Mouse (Mus musculus) erythroid progenitor cell, adult 5-6 weeks (primary cell): ENCODE measurements around the gene St6galnac4. TPM values are rescaled to one million over a fixed set of nuclear protein-coding genes. Genes with fewer than 3 reads are reported as not detected.

Source experiments
- ATAC-seq: replicated peaks from 2 replicates; pipeline ENCODE4 v1.8.0; 2016; ENCODE audit warnings: moderate number of reproducible peaks, mild to moderate bottlenecking, moderate TSS enrichment, inconsistent platforms; ENCODE audit not compliant: poor library complexity, low FRiP score, severe bottlenecking
- total RNA-seq, 2 experiments: library from RNA; stranded (forward) in 1 of 2; stranded (reverse) in 1 of 2; fragments of 150-400 nt in 1 of 2; fragments of 186-747, 209-891 nt in 1 of 2; gene quantifications; 2 replicates each; pipeline versions ENCODE4 v1.2.3 to v1.2.4; 2015 to 2017; ENCODE audit warnings: low replicate concordance in 2 of 2

The St6galnac4 gene
- total RNA-seq, 2 experiments from 2014 or later: 2.3 to 3.8 TPM

- no peak for ATAC-seq
Measured at GRCm38 (mm10) chr2:32644083-32644482, 57.2 kb downstream of the St6galnac4 start.

GRCm38 (mm10) chr2:32644799-32645475 lies 58.0 kb downstream of the St6galnac4 start:
- no peak; the same call in 1 of the 2 replicates for ATAC-seq

- peak; percentile 20; the same call in 1 of the 2 replicates for ATAC-seq
Measured at GRCm38 (mm10) chr2:32645647-32646046, 58.8 kb downstream of the St6galnac4 start.

DNA sequence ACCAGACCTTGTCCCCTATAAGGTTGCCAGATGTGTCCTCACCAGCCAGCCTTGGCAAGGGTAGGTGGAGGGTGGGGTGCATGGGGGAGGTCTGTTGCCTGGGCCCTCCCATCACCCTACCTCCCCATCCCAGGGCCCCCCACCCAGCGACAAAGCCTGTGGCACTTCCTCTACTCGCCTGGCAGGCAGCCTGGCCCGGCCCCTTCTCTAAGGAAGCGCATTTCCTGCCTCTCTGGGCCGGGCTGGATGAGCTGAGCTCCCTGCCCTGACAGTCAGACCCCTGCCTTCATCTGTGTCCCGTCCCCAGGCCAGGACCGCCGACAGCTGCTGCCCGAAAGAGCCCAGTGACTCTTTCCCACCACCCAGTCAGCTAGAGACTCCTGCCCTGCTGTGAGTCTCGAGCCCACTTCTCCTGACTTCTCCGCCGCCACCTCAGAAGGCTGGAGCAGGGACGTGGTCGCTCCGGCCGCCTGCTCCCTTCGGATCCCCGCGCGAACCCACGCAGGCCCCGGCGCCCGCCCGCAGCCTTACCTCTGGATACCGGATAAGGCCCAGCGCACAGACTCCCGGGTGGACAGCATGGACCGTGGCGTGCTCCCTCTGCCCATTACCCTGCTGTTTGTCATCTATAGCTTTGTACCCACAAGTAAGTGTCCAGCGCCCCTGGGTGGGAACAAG lies 59.6 kb downstream of the St6galnac4 start, which contains the start of gene Eng:
Gene Eng, plus strand, starts transcription at position 217 of the 678 bp plus-strand sequence.
- peak; percentile 66; the same call in 1 of the 2 replicates for ATAC-seq

- ATAC-seq: no peak
Measured at GRCm38 (mm10) chr2:32647366-32647765, 60.5 kb downstream of the St6galnac4 start.

Other genes starting within 250 kb of the St6galnac4 start
- 65.4 and 90.1 TPM in 2 replicates for gene Ciz1, start 234.8 kb upstream of the St6galnac4 start, total RNA-seq (2015; ENCODE audit: low replicate concordance)
- gene Ciz1, start 234.8 kb upstream of the St6galnac4 start, total RNA-seq (2017; ENCODE audit: low replicate concordance): 77.5 and 131 TPM in 2 replicates
- not detected in 2 replicates for gene Dnm1, start 233.8 kb upstream of the St6galnac4 start, total RNA-seq (2015; ENCODE audit: low replicate concordance)
- not detected in 2 replicates for gene Dnm1, start 233.8 kb upstream of the St6galnac4 start, total RNA-seq (2017; ENCODE audit: low replicate concordance)
- 5.8 and 7.5 TPM in 2 replicates for gene 1110008P14Rik, start 205.2 kb upstream of the St6galnac4 start, total RNA-seq (2015; ENCODE audit: low replicate concordance)
- gene 1110008P14Rik, start 205.2 kb upstream of the St6galnac4 start, total RNA-seq (2017; ENCODE audit: low replicate concordance): 3.7 and 7.2 TPM in 2 replicates
- 1,234 and 1,375 TPM in 2 replicates for gene Lcn2, start 198.8 kb upstream of the St6galnac4 start, total RNA-seq (2015; ENCODE audit: low replicate concordance)
- gene Lcn2, start 198.8 kb upstream of the St6galnac4 start, total RNA-seq (2017; ENCODE audit: low replicate concordance): 165 and 167 TPM in 2 replicates
- gene Ptges2, start 191.2 kb upstream of the St6galnac4 start, total RNA-seq (2015; ENCODE audit: low replicate concordance): 0.42 and 0.72 TPM in 2 replicates
- 0.51 TPM in 1 of 2 replicates, not detected in the other for gene Ptges2, start 191.2 kb upstream of the St6galnac4 start, total RNA-seq (2017; ENCODE audit: low replicate concordance)
- gene Naif1, start 136.6 kb upstream of the St6galnac4 start, total RNA-seq (2015; ENCODE audit: low replicate concordance): 4.0 TPM in 1 of 2 replicates, not detected in the other
- 0.23 and 2.1 TPM in 2 replicates for gene Naif1, start 136.6 kb upstream of the St6galnac4 start, total RNA-seq (2017; ENCODE audit: low replicate concordance)
- 5.4 and 7.2 TPM in 2 replicates for gene Slc25a25, start 135.7 kb upstream of the St6galnac4 start, total RNA-seq (2015; ENCODE audit: low replicate concordance)
- gene Slc25a25, start 135.7 kb upstream of the St6galnac4 start, total RNA-seq (2017; ENCODE audit: low replicate concordance): 14.8 and 19.0 TPM in 2 replicates
- gene Fam102a, start 51.8 kb upstream of the St6galnac4 start, total RNA-seq (2015; ENCODE audit: low replicate concordance): 3.6 and 12.6 TPM in 2 replicates
- gene Fam102a, start 51.8 kb upstream of the St6galnac4 start, total RNA-seq (2017; ENCODE audit: low replicate concordance): 0.77 and 3.0 TPM in 2 replicates
- 33.9 and 45.3 TPM in 2 replicates for gene Dpm2, start 16.2 kb upstream of the St6galnac4 start, total RNA-seq (2015; ENCODE audit: low replicate concordance)
- 11.8 and 21.1 TPM in 2 replicates for gene Dpm2, start 16.2 kb upstream of the St6galnac4 start, total RNA-seq (2017; ENCODE audit: low replicate concordance)
- gene Pip5kl1, start 12.3 kb upstream of the St6galnac4 start, total RNA-seq (2015; ENCODE audit: low replicate concordance): not detected in 2 replicates
- not detected in 2 replicates for gene Pip5kl1, start 12.3 kb upstream of the St6galnac4 start, total RNA-seq (2017; ENCODE audit: low replicate concordance)
- gene 9430097D07Rik, start 11.4 kb upstream of the St6galnac4 start, total RNA-seq (2015; ENCODE audit: low replicate concordance): not detected in 2 replicates
- 0.90 TPM in 1 of 2 replicates, not detected in the other for gene 9430097D07Rik, start 11.4 kb upstream of the St6galnac4 start, total RNA-seq (2017; ENCODE audit: low replicate concordance)
- not detected in 2 replicates for gene St6galnac6, start 12.6 kb downstream of the St6galnac4 start, total RNA-seq (2015; ENCODE audit: low replicate concordance)
- gene St6galnac6, start 12.6 kb downstream of the St6galnac4 start, total RNA-seq (2017; ENCODE audit: low replicate concordance): 0.64 and 3.9 TPM in 2 replicates
- gene Ak1, start 34.7 kb downstream of the St6galnac4 start, total RNA-seq (2015; ENCODE audit: low replicate concordance): 0.84 TPM in 1 of 2 replicates, not detected in the other
- not detected in 2 replicates for gene Ak1, start 34.7 kb downstream of the St6galnac4 start, total RNA-seq (2017; ENCODE audit: low replicate concordance)
- 5.4 and 15.5 TPM in 2 replicates for gene Eng, start 59.5 kb downstream of the St6galnac4 start, total RNA-seq (2015; ENCODE audit: low replicate concordance)
- gene Eng, start 59.5 kb downstream of the St6galnac4 start, total RNA-seq (2017; ENCODE audit: low replicate concordance): 0.64 and 1.4 TPM in 2 replicates
- gene Fpgs, start 117.0 kb downstream of the St6galnac4 start, total RNA-seq (2015; ENCODE audit: low replicate concordance): not detected in 2 replicates
- 1.5 and 3.7 TPM in 2 replicates for gene Fpgs, start 117.0 kb downstream of the St6galnac4 start, total RNA-seq (2017; ENCODE audit: low replicate concordance)
- 17.2 and 33.9 TPM in 2 replicates for gene Cdk9, start 126.0 kb downstream of the St6galnac4 start, total RNA-seq (2015; ENCODE audit: low replicate concordance)
- gene Cdk9, start 126.0 kb downstream of the St6galnac4 start, total RNA-seq (2017; ENCODE audit: low replicate concordance): 26.2 and 29.3 TPM in 2 replicates
- gene Sh2d3c, start 134.0 kb downstream of the St6galnac4 start, total RNA-seq (2015; ENCODE audit: low replicate concordance): 8.6 and 10.5 TPM in 2 replicates
- gene Sh2d3c, start 134.0 kb downstream of the St6galnac4 start, total RNA-seq (2017; ENCODE audit: low replicate concordance): 1.5 and 3.3 TPM in 2 replicates
- gene 6330409D20Rik, start 153.9 kb downstream of the St6galnac4 start, total RNA-seq (2015; ENCODE audit: low replicate concordance): not detected in 2 replicates
- not detected in 2 replicates for gene 6330409D20Rik, start 153.9 kb downstream of the St6galnac4 start, total RNA-seq (2017; ENCODE audit: low replicate concordance)
- gene Tor2a, start 170.1 kb downstream of the St6galnac4 start, total RNA-seq (2015; ENCODE audit: low replicate concordance): 2.9 and 4.2 TPM in 2 replicates
- gene Tor2a, start 170.1 kb downstream of the St6galnac4 start, total RNA-seq (2017; ENCODE audit: low replicate concordance): 0.91 and 4.5 TPM in 2 replicates
- gene Ttc16, start 188.5 kb downstream of the St6galnac4 start, total RNA-seq (2015; ENCODE audit: low replicate concordance): 1.3 TPM in 1 of 2 replicates, not detected in the other
- not detected in 2 replicates for gene Ttc16, start 188.5 kb downstream of the St6galnac4 start, total RNA-seq (2017; ENCODE audit: low replicate concordance)
- 2.2 TPM in 1 of 2 replicates, not detected in the other for gene Ptrh1, start 188.7 kb downstream of the St6galnac4 start, total RNA-seq (2015; ENCODE audit: low replicate concordance)
- 11.3 TPM in 1 of 2 replicates, not detected in the other for gene Ptrh1, start 188.7 kb downstream of the St6galnac4 start, total RNA-seq (2017; ENCODE audit: low replicate concordance)
- gene Cfap157, start 197.3 kb downstream of the St6galnac4 start, total RNA-seq (2015; ENCODE audit: low replicate concordance): not detected in 2 replicates
- not detected in 2 replicates for gene Cfap157, start 197.3 kb downstream of the St6galnac4 start, total RNA-seq (2017; ENCODE audit: low replicate concordance)